Mouse (Mus musculus) cerebellum, adult 2 months (tissue): ENCODE measurements around the gene Adam11.

Source experiments
- CTCF ChIP-seq: fragments of 200-500 bp; IDR thresholded peaks from 2 replicates; pipeline ENCODE4 v1.5.1; 2011; ENCODE audit warnings: low read depth, mild to moderate bottlenecking, control low read depth, low read length, moderate library complexity, borderline replicate concordance; ENCODE audit not compliant: insufficient read depth
- POLR2A ChIP-seq: fragments of 200-500 bp; IDR thresholded peaks from 2 replicates; pipeline ENCODE4 v1.6.1; 2011; ENCODE audit warnings: low read length, control low read depth, borderline replicate concordance; ENCODE audit not compliant: insufficient read depth

DNA sequence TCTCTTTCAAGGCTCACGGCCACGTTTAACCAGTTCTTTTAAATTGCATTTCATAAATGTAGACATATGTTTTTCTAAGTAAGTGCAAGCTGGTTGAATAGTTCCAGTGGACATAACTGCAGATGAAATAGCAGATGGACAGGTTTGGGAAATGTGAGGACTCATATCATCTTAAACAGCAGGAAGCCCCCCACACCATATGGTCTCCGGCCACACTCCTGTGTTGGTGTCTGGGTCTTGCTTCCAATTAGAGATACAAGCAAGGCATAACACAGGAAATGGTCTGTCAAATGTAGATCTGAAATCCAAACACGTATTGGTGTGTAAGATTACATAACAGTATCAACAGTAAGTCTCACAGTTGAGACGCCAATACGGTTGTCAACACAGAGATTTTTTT, 29.9 kb upstream of the Adam11 start:
- no peak for TF ChIP-seq CTCF
- no peak for TF ChIP-seq POLR2A
